Mouse (Mus musculus): ENCODE data around the gene P2ry6. TPM values are rescaled to one million over a fixed set of nuclear protein-coding genes. Genes with fewer than 3 reads are reported as not detected.

The P2ry6 gene
- total RNA-seq, 4 experiments from 2014 or later, result 0.53 to 1.2 (median 0.94) TPM

DNA sequence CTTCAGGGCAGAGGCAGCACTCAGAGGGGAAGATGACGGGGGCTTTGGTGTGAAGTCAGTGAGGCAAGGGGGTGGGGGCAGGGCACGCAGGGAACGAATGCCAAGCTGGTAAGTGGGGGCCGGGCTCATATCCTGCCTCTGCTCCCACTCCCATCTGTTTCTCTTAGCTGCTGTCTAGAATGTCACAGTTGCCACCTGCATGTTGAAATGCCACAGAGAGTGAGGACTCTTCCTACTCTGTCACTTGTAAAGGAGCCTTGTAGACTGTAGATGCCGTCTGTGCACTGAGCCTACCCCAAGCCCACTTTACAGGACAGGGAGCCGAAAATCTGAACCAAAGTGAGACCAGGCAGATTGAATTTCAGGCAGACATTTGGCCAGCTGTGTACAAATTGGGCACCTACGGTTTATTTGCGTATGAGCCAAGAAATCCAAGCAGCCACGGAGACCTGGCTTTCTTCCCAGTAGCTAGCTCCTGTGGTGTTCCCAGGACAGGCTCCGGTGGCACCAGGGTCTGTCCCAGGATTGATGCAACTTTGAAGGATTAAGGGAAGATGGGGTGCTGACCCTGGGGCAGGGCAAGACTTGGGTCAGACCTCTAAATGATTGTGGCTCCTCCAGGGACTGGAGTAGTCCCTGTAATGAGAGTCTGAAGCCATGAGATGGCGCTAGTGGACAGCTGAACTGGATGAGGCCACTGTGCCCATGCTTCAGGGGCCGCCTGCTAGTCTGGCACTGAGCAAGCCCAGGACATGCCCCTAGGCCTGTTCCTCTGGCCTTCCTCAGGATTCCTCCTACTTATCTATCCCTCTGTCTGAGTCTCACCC is 31.4 kb downstream of the P2ry6 start:
- DNase-seq (ENCODE audit: low spot score in 2 of 2), result peak in 1 of 2 experiments; percentile 48

- no peak for DNase-seq (ENCODE audit: low spot score in 2 of 2)
These were observed 33.3 kb downstream of the P2ry6 start for GRCm38 (mm10) chr7:100941169-100941568.

- DNase-seq (ENCODE audit: low spot score in 2 of 2), result no peak
These were observed 36.3 kb downstream of the P2ry6 start for GRCm38 (mm10) chr7:100938106-100938505.

DNA sequence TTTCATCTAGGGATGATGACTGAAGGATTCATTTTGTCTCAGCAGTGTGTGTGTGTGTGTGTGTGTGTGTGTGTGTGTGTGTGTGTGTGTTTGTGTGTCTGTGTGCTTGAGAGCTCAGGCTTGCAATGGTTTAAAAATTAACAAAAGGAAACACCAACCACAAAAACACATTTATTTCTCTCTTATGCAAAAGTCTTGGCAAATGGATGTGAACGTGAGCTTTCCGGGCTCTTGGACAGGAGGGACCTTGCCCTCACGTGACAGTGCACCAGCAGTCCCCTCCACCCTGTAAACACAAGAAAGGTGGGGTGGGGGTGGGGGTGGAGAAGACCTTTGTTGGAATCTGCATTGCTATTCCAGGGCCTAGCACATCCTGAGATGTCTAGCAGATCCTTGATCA is 37.0 kb downstream of the P2ry6 start:
- no peak for DNase-seq (ENCODE audit: low spot score in 2 of 2)

DNA sequence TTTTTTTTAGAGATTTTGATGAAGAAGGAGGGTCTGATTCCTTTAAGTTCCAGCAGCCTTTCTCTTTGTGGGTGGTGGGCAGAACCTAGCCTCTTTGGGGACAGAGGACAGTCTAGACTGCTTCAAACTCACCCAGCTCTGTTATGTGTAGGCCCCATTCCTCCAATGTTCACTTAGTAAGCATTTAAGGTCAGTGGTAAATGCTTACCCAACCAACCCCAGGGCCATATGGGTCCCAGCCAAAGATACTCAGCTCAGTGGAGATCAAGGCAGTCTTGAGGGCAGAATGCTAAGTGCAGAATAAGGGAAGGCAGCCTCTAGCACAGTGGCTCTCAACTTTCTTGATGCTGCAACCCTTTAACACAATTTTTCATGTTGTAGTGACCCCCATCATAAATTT is 40.9 kb downstream of the P2ry6 start:
- no peak for DNase-seq (ENCODE audit: low spot score in 2 of 2)

- DNase-seq (ENCODE audit: low spot score in 2 of 2), result peak; percentile 82 to 85
These were observed 41.9 kb downstream of the P2ry6 start for GRCm38 (mm10) chr7:100932481-100933007.

GRCm38 (mm10) chr7:100931926-100932480 is 42.4 kb downstream of the P2ry6 start, which contains the start of gene Arhgef17:
TSS of gene Arhgef17 (minus strand) at chr7:100932107.
- DNase-seq (ENCODE audit: low spot score in 2 of 2), result no peak

- no peak for DNase-seq (ENCODE audit: low spot score in 2 of 2)
These were observed 43.0 kb downstream of the P2ry6 start for GRCm38 (mm10) chr7:100931316-100931925.

GRCm38 (mm10) chr7:100930619-100931315 is 43.7 kb downstream of the P2ry6 start:
- DNase-seq (ENCODE audit: low spot score in 2 of 2), result no peak

- DNase-seq (ENCODE audit: low spot score in 2 of 2), result no peak
These were observed 44.7 kb downstream of the P2ry6 start for GRCm38 (mm10) chr7:100929639-100930303.

- no peak for DNase-seq (ENCODE audit: low spot score in 2 of 2)
These were observed 46.0 kb downstream of the P2ry6 start for GRCm38 (mm10) chr7:100928456-100928855.

- peak in 1 of 2 experiments; percentile 68 for DNase-seq (ENCODE audit: low spot score in 2 of 2)
These were observed 47.0 kb downstream of the P2ry6 start for GRCm38 (mm10) chr7:100927287-100928000.

GRCm38 (mm10) chr7:100926311-100926923 is 48.0 kb downstream of the P2ry6 start:
- DNase-seq (ENCODE audit: low spot score in 2 of 2), result no peak

- DNase-seq (ENCODE audit: low spot score in 2 of 2), result no peak
These were observed 49.6 kb downstream of the P2ry6 start for GRCm38 (mm10) chr7:100924674-100925445.

- no peak for DNase-seq (ENCODE audit: low spot score in 2 of 2)
These were observed 50.2 kb downstream of the P2ry6 start for GRCm38 (mm10) chr7:100924200-100924599.

DNA sequence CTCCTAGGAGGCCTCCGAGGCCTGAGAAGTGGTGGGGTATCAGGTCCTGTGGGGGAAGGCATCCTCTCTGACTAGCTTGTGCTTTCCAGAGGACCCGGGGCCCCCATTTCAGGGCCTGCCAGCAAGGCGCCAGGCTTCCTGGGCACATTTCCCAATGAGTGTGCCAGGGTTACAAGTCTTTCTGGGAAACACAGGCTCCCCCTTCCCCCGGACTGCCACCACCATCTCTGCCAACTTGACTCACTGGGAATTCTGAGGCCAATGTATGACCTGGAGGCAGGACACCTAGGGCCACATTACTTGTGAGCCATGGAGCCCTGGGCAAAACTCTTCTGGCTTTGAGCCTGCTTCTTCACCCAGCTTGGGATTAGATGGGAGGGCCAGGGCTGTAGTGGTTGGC is 51.5 kb downstream of the P2ry6 start:
- DNase-seq (ENCODE audit: low spot score in 2 of 2), result no peak

GRCm38 (mm10) chr7:100921289-100921688 is 53.2 kb downstream of the P2ry6 start:
- no peak for DNase-seq (ENCODE audit: low spot score in 2 of 2)

GRCm38 (mm10) chr7:100919809-100920107 is 54.7 kb downstream of the P2ry6 start:
- DNase-seq (ENCODE audit: low spot score in 2 of 2), result no peak

All from gastrocnemius, adult 8-10 months (tissue).